Mouse (Mus musculus) liver, embryonic 13.5 days (tissue): ENCODE data around the gene Dnaic1. TPM values are rescaled to one million over a fixed set of nuclear protein-coding genes. Genes with fewer than 3 reads are reported as not detected.

ENCODE experiments used
- ATAC-seq: fragments of 200-750 bp; cut with Nextera tagmentation; 2 replicates; pipeline ENCODE4 v1.8.0; 2017; ENCODE audit warnings: low read depth, mild to moderate bottlenecking, moderate number of reproducible peaks, moderate library complexity
- DNase-seq: peaks from one replicate; pipeline ENCODE4 v3.0.0; 2022
- H3K27ac ChIP-seq: fragments of 300-500 bp; sonication (generic); 2 replicates; pipeline ENCODE4 v1.5.1; 2015; ENCODE audit warnings: moderate library complexity, mild to moderate bottlenecking, inconsistent platforms
- H3K27me3 ChIP-seq: fragments of 300-500 bp; sonication (generic); 2 replicates; pipeline ENCODE4 v1.6.1; 2015; ENCODE audit warnings: mild to moderate bottlenecking, inconsistent platforms
- H3K36me3 ChIP-seq: fragments of 300-500 bp; sonication (generic); 2 replicates; pipeline ENCODE4 v1.6.1; 2015; ENCODE audit warnings: mild to moderate bottlenecking, inconsistent platforms
- H3K4me1 ChIP-seq: fragments of 300-500 bp; sonication (generic); replicated peaks from 2 replicates; pipeline ENCODE4 v1.6.1; 2015; ENCODE audit warnings: inconsistent platforms
- H3K4me2 ChIP-seq: fragments of 300-500 bp; sonication (generic); 2 replicates; pipeline ENCODE4 v1.6.1; 2015; ENCODE audit warnings: inconsistent platforms, mild to moderate bottlenecking, moderate library complexity
- H3K4me3 ChIP-seq: fragments of 300-500 bp; sonication (generic); replicated peaks from 2 replicates; pipeline ENCODE4 v1.5.1; 2015; ENCODE audit warnings: mild to moderate bottlenecking, inconsistent platforms
- H3K9ac ChIP-seq: fragments of 300-500 bp; sonication (generic); 2 replicates; pipeline ENCODE4 v1.6.1; 2015; ENCODE audit warnings: mild to moderate bottlenecking, inconsistent platforms
- H3K9me3 ChIP-seq: fragments of 300-500 bp; sonication (generic); replicated peaks from 2 replicates; pipeline ENCODE4 v1.6.1; 2016; ENCODE audit warnings: inconsistent platforms
- WGBS: fragments of 180-500 bp; shearing (Covaris S2); methylation state at CpG from one replicate; pipeline ENCODE4 v1.1.7; 2015; ENCODE audit not compliant: insufficient replicate concordance; 5-methylcytosine and 5-hydroxymethylcytosine counted together
- polyA plus RNA-seq: library from polyadenylated mRNA; unstranded; fragments of >200 nt; fragmentation: Nextera tagmentation; extraction: Ambion mirVana; gene quantifications from 2 replicates; pipeline ENCODE4 v1.2.1, GENCODE M21; 2015

The Dnaic1 gene
- polyA plus RNA-seq = 1.4 TPM in 2 replicates

- Histone ChIP-seq H3K4me3 (peak within 1 kb of the TSS; percentile 69), H3K9me3 (no peaks in the 10 kb centered on the region), H3K27me3 (peaks cover 48% of the 10 kb centered on the region), H3K36me3 (no peaks in the 10 kb centered on the region), H3K9ac (peak within 1 kb of the TSS; percentile 72), H3K4me1 (peaks cover 20% of the 10 kb centered on the region), H3K4me2 (peak within 1 kb of the TSS; percentile 96), H3K27ac (no peak within 1 kb of the TSS)
- peak; percentile 96 for DNase-seq
- peak; percentile 98 for ATAC-seq
- WGBS = under 1% methylated on average over 41 of the region's 41 CpGs
These were observed at the start of gene Dnaic1, which contains the start of gene Fam219a for GRCm38 (mm10) chr4:41569411-41569885. Gene Dnaic1, plus strand, starts transcription at chr4:41569775. Gene Fam219a, minus strand, starts transcription at chr4:41569538.

GRCm38 (mm10) chr4:41520641-41521040 is 48.9 kb upstream of the Dnaic1 start:
- no peak for ATAC-seq
- H3K36me3 ChIP-seq = no peaks in the 10 kb centered on the region
- WGBS = 38% methylated on average over 14 of the region's 14 CpGs

GRCm38 (mm10) chr4:41522136-41522535 is 47.4 kb upstream of the Dnaic1 start:
- H3K4me1 ChIP-seq = no peaks in the 10 kb centered on the region
- no peak overlapping the region for H3K4me2 ChIP-seq
- no peaks in the 10 kb centered on the region for H3K9me3 ChIP-seq
- H3K36me3 ChIP-seq = no peaks in the 10 kb centered on the region
- no peak overlapping the region for H3K27ac ChIP-seq
- H3K27me3 ChIP-seq = no peaks in the 10 kb centered on the region; the same call in 1 of the 2 replicates
- DNase-seq = no peak
- 67% methylated on average over 6 of the region's 6 CpGs for WGBS
- no peak for ATAC-seq
- no peak overlapping the region for H3K9ac ChIP-seq
- H3K4me3 ChIP-seq = no peak overlapping the region

More at GRCm38 (mm10) chr4:41520641-41521040, 48.9 kb upstream of the Dnaic1 start:
- H3K27me3 ChIP-seq = no peaks in the 10 kb centered on the region; the same call in 1 of the 2 replicates
- DNase-seq = no peak
- H3K27ac ChIP-seq = no peak overlapping the region
- H3K4me3 ChIP-seq = no peak overlapping the region
- H3K9me3 ChIP-seq = no peaks in the 10 kb centered on the region
- H3K9ac ChIP-seq = no peak overlapping the region
- no peaks in the 10 kb centered on the region for H3K4me1 ChIP-seq
- no peak overlapping the region for H3K4me2 ChIP-seq

GRCm38 (mm10) chr4:41522788-41523187 is 46.8 kb upstream of the Dnaic1 start:
- Histone ChIP-seq H3K27me3 (no peaks in the 10 kb centered on the region; the same call in 1 of the 2 replicates), H3K9ac (no peak overlapping the region), H3K27ac (no peak overlapping the region), H3K4me1 (no peaks in the 10 kb centered on the region), H3K36me3 (no peaks in the 10 kb centered on the region), H3K4me2 (no peak overlapping the region), H3K4me3 (no peak overlapping the region), H3K9me3 (no peaks in the 10 kb centered on the region)
- WGBS = 34% methylated on average over 5 of the region's 5 CpGs
- ATAC-seq = no peak
- DNase-seq = no peak

GRCm38 (mm10) chr4:41523839-41524238 is 45.7 kb upstream of the Dnaic1 start:
- no peak overlapping the region for H3K9ac ChIP-seq
- WGBS = 65% methylated on average over 7 of the region's 7 CpGs
- ATAC-seq = no peak

GRCm38 (mm10) chr4:41524829-41525228 is 44.7 kb upstream of the Dnaic1 start:
- H3K27me3 ChIP-seq = no peaks in the 10 kb centered on the region; the same call in 1 of the 2 replicates
- H3K9me3 ChIP-seq = no peaks in the 10 kb centered on the region
- H3K27ac ChIP-seq = no peak overlapping the region
- DNase-seq = no peak
- no peak overlapping the region for H3K9ac ChIP-seq
- H3K36me3 ChIP-seq = no peaks in the 10 kb centered on the region
- no peak overlapping the region for H3K4me3 ChIP-seq
- H3K4me1 ChIP-seq = 0 out of 2 replicates have a peak, but pooled peaks cover 2% of the 10 kb centered on the region
- no peak overlapping the region for H3K4me2 ChIP-seq
- ATAC-seq = no peak
- WGBS = 57% methylated on average over 9 of the region's 9 CpGs

More at GRCm38 (mm10) chr4:41523839-41524238, 45.7 kb upstream of the Dnaic1 start:
- Histone ChIP-seq H3K4me3 (no peak overlapping the region), H3K4me1 (no peaks in the 10 kb centered on the region), H3K27me3 (no peaks in the 10 kb centered on the region; the same call in 1 of the 2 replicates), H3K27ac (no peak overlapping the region), H3K4me2 (no peak overlapping the region), H3K9me3 (no peaks in the 10 kb centered on the region), H3K36me3 (no peaks in the 10 kb centered on the region)
- no peak for DNase-seq

- DNase-seq = no peak
- no peaks in the 10 kb centered on the region for H3K36me3 ChIP-seq
- H3K4me2 ChIP-seq = no peak overlapping the region
These were observed 43.0 kb upstream of the Dnaic1 start for GRCm38 (mm10) chr4:41526553-41526952.

GRCm38 (mm10) chr4:41527076-41527475 is 42.5 kb upstream of the Dnaic1 start:
- WGBS = 54% methylated on average over 13 of the region's 13 CpGs
- Histone ChIP-seq H3K36me3 (no peaks in the 10 kb centered on the region), H3K9ac (no peak overlapping the region), H3K9me3 (no peaks in the 10 kb centered on the region), H3K4me1 (0 out of 2 replicates have a peak, but pooled peaks cover 2% of the 10 kb centered on the region), H3K4me3 (no peak overlapping the region), H3K27ac (no peak overlapping the region), H3K4me2 (no peak overlapping the region), H3K27me3 (no peaks in the 10 kb centered on the region)
- ATAC-seq = no peak
- DNase-seq = no peak

More at GRCm38 (mm10) chr4:41526553-41526952, 43.0 kb upstream of the Dnaic1 start:
- H3K9me3 ChIP-seq = no peaks in the 10 kb centered on the region
- H3K4me1 ChIP-seq = 0 out of 2 replicates have a peak, but pooled peaks cover 2% of the 10 kb centered on the region
- no peak overlapping the region for H3K4me3 ChIP-seq
- no peaks in the 10 kb centered on the region for H3K27me3 ChIP-seq
- no peak overlapping the region for H3K27ac ChIP-seq
- WGBS = 66% methylated on average over 7 of the region's 7 CpGs
- no peak for ATAC-seq
- H3K9ac ChIP-seq = no peak overlapping the region

GRCm38 (mm10) chr4:41527996-41528395 is 41.6 kb upstream of the Dnaic1 start:
- Histone ChIP-seq H3K27ac (no peak overlapping the region), H3K36me3 (no peaks in the 10 kb centered on the region), H3K4me3 (no peak overlapping the region), H3K9ac (no peak overlapping the region), H3K27me3 (no peaks in the 10 kb centered on the region), H3K4me1 (0 out of 2 replicates have a peak, but pooled peaks cover 2% of the 10 kb centered on the region), H3K4me2 (no peak overlapping the region), H3K9me3 (no peaks in the 10 kb centered on the region)
- WGBS = 60% methylated on average over 8 of the region's 8 CpGs
- DNase-seq = no peak
- ATAC-seq = no peak

- no peaks in the 10 kb centered on the region for H3K9me3 ChIP-seq
- H3K4me3 ChIP-seq = no peak overlapping the region
- no peak for DNase-seq
- no peak for ATAC-seq
- no peaks in the 10 kb centered on the region for H3K36me3 ChIP-seq
- no peak overlapping the region for H3K27ac ChIP-seq
- no peak overlapping the region for H3K4me2 ChIP-seq
- 0 out of 2 replicates have a peak, but pooled peaks cover 2% of the 10 kb centered on the region for H3K4me1 ChIP-seq
- no peaks in the 10 kb centered on the region for H3K27me3 ChIP-seq
- H3K9ac ChIP-seq = no peak overlapping the region
- 20% methylated on average over 6 of the region's 6 CpGs for WGBS
These were observed 37.2 kb upstream of the Dnaic1 start for GRCm38 (mm10) chr4:41532420-41532819.

- no peaks in the 10 kb centered on the region for H3K9me3 ChIP-seq
- H3K27ac ChIP-seq = no peak overlapping the region
- WGBS = 58% methylated on average over 5 of the region's 5 CpGs
- H3K36me3 ChIP-seq = no peaks in the 10 kb centered on the region
- H3K9ac ChIP-seq = no peak overlapping the region
- no peak overlapping the region for H3K4me2 ChIP-seq
- ATAC-seq (no peak), DNase-seq (no peak)
- H3K4me3 ChIP-seq = no peak overlapping the region
- no peaks in the 10 kb centered on the region for H3K27me3 ChIP-seq
- H3K4me1 ChIP-seq = no peaks in the 10 kb centered on the region
These were observed 34.7 kb upstream of the Dnaic1 start for GRCm38 (mm10) chr4:41534866-41535265.

GRCm38 (mm10) chr4:41542136-41542535 is 27.4 kb upstream of the Dnaic1 start:
- DNase-seq = no peak
- Histone ChIP-seq H3K4me1 (no peaks in the 10 kb centered on the region), H3K27me3 (no peaks in the 10 kb centered on the region), H3K9ac (no peak overlapping the region), H3K9me3 (no peaks in the 10 kb centered on the region), H3K4me2 (no peak overlapping the region), H3K36me3 (no peaks in the 10 kb centered on the region), H3K4me3 (no peak overlapping the region), H3K27ac (no peak overlapping the region)
- WGBS = 65% methylated on average over 8 of the region's 8 CpGs
- no peak for ATAC-seq
